Mouse (Mus musculus): Measurements from ENCODE around the gene Onecut3.
A peak's percentile ranks its signal among the peaks of the same experiment; 100 is the strongest.

Onecut3 gene

DNA sequence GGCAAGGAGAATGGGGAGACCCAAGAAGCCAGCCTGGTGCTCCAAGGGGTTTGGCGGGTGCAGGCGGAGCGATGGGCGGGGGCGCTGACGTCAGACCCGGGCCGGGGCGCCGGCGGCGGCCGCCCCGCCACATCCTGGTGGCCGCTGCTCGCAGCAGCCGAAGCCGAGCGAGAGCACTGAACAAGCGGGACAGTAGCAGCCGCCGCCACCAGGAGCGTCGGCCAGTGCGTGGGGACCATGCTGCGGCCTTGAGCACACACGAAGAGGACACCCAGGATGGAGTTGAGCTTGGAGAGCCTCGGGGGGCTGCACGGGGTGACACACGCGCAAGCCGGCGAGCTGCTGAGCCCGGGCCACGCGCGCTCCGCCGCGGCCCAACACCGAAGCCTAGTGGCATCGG, at the start of gene Onecut3:
Gene Onecut3 (plus strand): TSS at position 104 of the 400 bp plus-strand sequence.
- DNase-seq, result peak in 1 of 2 experiments; percentile 29

DNA sequence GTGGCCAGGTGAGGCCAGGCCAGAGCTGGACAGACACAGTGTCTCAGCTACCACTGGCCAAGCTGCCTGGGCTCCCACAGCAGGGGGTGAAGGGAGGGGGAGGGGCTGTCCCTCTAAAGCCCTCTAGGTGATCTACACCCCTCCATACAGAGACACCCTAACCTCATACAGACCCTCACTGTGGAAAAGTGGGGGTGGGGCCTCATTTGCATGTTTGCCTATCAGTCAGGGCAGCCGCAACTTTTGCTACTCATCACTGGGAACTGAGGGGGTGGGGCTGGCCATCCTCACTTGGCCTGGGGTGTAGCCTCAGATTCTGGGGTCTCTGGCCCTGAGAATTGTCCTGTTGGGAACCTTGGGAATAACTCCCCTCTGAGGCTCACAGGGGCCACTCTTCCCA, 49.6 kb upstream of the Onecut3 start:
- no peak for DNase-seq

DNA sequence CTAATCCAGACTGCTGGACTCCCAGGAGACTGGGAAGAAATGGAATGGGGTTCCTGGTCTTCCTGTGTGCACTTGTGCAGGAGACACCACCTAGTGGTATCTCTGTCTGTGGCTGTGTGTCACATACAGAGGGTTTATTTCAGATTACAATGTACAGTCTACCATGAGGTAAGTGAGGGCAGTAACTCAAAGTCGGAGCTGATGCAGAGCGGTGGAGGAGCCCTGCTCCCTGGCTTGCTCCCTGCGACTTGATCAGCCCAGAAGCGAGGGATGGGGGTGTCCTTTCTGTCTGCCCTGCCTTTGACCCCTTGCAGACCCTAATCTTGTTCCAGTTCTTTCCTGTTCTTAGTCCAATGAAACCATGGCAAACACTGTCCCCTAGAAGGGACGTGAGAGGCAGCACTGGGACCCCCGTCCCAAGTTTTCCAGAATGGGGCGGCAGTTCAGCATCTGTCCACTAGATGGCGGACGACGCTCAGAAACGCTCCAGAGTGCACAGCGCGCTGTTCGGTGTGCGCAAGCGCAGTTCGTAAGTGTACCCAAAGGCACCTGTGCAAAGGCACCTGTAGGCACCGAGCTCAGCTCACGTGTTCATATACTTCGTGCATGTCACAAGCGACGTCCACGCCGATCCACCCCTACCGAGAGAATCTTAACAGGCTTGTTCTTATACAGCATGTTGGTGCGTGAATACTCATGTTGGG, 48.6 kb upstream of the Onecut3 start:
- peak; percentile 59 to 74 for DNase-seq

DNA sequence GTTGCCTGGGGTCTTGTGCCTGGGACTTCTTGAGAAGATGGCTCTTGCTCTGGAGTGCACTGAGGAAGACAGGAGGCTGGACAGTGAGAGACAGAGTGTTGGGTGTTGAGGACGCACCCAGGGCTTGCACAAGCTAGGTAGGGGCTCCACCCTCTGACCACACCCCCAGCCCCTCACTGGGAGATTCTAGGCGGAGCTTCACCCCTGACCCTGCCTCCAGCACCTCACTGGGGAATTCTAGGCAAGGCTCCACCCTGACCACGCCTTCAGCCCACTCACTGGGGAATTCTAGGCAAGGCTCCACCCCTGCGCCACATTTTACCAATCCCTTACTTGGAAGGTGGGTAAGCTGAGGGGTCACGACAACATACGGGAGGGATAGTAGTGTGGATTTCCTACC, 44.0 kb upstream of the Onecut3 start:
- DNase-seq, result no peak

DNA sequence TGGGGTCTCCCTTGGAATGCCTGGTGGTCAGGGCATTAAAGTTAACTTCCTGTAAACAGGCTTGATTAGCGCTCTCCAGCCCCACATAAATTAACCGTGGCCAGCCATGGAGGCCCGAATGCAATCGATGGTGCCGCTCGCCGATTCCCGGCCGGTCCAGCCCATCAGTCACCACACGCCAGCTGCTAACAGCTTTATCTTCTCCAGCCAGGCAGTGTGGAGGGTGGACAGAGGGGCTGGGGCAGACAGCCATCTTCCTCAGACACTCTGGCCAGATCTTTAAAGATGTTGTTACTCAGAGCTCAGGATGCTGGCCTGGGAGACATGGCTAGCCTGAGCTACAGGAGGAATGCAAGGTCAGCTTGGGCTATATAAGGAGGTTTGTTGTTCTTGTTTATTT, 41.0 kb upstream of the Onecut3 start:
- DNase-seq, result no peak

DNA sequence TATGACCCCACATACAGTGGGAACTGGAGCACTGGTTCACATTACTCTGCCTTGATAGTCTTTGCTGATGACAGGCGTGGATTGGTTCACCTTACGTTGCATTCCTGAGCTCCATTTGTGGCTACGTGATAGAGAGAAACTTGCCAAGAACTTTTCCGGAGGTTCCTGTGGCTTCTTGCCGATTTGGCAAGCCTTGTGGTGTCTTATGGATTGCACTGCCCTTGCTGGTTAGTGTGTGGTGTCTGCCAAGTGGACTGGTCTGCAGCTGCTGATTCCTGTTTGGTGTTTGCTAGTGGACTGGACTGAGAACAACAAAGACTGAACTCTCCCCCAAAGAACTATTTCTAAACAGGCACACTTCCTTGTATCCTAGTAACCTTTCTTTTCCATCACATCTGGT, 39.9 kb upstream of the Onecut3 start:
- DNase-seq, result no peak

DNA sequence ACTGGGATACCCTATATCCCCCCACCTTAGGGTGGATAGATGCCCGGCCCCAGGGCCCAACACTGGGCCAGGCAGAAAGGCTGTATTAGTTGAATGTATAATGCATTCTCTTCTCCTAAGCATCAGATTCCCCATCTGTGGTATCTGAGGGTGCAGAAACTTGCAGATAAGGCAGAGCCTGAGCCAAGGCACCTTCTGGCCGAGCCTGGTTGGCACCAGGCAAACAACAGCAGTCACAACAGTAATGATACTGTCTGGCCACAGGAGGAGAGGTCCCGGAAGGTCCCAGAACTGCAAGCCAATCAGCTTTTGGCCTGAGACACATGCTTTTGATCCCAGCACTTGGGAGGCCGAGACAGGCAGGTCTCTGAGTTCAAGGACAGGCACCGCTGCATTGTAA, 38.9 kb upstream of the Onecut3 start:
- no peak for DNase-seq

DNA sequence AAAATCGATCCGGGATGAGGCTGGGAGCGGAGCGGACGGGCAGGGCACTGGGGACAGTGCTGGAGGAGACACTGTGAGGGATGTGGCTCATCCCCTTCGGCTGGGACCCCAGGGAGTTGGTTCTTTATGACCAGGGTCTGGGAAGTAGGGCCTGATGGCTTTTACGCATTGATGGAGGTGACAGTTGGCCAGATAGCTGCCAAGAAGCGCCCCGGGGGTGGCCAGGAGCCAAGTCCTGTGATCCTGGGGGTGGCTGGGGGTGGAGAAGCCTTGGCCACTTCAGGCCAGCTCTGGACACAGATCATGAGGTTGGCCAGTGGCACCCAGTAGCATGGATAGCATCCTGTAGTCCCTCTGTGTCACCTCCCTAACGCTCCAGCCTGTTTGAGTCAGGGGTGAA, 35.4 kb upstream of the Onecut3 start:
- DNase-seq, result no peak

DNA sequence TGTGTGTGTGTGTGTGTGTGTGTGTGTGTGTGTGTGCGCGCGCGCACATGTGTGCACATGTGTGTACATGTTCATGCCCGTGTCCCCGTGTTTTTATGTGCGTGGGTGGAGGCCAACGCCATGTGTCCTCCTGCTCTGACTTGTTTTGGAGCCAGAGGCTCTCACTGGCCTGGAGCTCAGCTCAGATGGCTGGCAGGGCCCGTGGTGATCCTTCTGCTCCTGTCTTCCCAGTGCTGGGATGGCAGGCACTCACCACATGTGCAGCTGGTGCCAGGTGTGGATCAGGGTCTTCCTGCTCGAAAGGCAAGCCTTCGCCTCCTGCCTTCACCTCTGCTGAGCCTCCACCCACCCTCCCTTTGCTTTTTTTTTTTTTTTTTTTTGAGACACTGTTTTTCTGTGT, 35.0 kb upstream of the Onecut3 start:
- no peak for DNase-seq

DNA sequence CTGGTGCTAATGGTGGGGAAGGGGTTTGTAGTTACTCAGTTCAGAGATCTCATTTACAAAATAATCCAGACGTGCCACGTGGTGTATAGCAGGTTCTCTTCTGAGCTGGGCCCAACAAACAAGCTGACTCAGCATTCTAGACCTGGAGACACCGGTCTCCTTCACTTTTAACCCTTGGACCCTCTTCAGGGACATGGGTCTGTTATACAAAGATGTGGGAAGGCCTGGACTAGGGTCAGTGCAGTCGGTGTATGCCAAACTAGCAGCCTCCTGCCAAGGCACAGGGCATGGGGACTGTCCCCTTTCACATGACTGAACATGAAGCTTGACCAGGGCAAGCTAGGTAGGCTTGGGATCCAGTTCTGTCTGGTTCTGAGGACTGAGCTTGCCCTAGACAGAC, 34.3 kb upstream of the Onecut3 start:
- no peak for DNase-seq

DNA sequence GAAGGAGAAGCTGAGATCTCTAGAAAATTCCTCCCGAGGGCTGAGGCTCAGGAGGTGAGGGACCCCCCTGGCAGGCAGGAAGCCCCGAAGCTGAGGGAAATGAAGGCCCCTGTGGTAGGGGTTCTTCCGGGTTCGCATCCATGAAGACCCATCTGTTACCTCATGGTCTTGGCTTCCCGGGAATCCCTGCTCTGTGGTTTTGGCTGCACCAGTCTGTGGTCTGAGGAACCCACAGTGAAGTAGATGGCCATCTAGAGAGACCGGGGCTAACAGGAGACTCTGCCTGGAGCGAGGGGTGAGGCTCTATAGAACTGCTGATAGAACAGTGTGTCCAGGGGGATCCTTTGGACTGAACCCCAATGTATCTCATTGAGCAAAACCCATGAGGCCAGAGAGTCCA, 33.3 kb upstream of the Onecut3 start:
- no peak for DNase-seq

DNA sequence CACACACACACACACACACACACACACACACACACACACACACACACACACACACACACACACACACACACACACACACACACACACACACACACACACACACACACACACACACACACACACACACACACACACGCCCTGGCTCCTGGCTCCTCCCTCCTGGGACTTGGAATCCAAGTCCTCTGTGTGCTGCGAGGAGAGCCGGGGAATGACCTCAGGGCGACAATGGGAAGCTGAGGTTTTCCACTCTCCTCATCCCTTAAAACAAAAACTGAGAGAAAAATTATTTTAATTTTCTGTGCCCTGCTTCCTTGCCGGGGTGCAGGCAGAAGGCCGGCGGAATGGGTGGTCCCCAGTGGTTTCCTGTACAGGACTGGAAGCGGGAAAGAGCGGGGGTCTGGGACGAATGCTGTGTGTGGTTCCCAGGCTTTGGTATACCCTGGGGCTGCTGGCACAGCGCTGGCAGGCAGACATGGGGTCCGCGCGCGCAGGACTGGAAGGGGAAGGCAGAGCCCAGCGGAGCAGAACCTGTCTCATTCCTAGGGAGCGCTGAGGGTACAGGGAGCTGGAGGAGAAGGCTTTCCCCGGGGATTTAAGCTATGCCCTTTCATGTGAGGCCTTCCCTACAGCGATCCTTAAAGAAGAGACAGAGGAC, 30.1 kb upstream of the Onecut3 start:
- DNase-seq, result no peak

DNA sequence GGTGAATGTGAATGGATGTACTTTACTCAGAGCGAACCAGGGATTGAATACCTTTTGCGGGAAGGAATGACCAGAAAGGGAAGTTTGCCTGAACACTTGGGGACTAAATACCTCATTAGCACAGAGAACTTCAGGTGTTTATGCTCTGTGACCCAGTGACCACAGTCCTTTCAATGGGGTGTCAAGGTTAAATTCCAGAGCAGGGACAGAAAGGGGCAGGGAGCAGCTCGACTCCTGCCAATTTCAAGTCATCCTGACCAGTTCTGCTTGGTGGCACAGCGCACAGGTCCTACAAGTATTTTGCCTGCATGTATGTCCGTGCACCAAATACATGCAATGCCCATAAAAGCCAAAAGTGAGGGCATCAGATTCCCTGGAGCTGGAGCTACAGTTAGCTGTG, 29.6 kb upstream of the Onecut3 start:
- DNase-seq, result no peak

DNA sequence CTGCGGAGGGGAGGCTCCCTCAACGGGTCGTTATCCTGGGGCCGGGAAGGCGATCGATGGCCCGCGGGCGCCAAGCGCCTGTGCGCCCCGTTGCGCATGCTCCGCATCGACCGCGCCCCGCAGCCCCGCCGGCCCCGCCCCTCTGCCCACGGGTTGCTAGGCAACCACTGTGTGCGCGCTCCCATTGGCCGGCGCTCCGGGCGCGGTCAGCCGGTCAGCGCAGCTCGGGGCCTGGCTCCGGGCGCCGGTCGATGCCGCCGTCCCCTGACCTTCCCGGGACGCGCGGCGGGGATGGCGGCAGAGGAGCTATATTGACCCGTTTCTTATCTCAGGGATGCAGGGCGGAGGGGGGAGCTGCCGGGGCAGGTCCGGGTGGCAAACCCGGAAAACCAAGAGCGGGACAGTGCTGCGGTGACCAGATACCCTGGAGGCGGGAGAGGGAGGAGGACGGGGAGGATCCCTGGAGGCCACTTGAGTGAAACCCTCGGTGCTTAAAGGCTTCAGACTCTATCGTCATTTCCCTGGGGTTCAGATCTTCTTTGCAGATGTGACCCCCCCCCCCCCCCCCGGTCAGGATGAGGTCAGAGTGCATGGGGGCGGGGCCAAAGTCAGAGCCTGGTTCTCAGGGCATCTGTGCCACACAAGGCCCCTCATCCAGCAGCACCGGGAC, 19.2 kb upstream of the Onecut3 start:
- peak; percentile 66 to 68 for DNase-seq

DNA sequence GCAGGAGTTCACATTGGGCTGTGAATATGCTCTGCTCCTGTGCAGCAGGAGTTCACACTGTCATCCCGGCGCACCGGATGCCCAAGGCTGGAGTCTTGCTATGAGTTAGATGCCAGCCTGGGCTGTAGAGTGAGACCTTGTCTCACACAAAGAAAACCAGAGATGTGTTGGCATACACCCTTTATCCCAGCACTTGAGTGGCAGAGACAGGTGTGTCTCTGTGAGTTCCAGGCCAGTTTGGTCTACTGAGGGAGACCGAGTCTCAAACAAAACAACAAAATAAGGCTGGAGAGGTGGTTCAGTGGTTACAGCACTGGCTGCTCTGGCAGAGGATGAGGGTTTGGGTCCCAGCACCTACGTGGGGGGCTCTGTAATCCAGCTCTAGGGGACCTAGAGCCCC, 16.1 kb upstream of the Onecut3 start:
- DNase-seq, result no peak

DNA sequence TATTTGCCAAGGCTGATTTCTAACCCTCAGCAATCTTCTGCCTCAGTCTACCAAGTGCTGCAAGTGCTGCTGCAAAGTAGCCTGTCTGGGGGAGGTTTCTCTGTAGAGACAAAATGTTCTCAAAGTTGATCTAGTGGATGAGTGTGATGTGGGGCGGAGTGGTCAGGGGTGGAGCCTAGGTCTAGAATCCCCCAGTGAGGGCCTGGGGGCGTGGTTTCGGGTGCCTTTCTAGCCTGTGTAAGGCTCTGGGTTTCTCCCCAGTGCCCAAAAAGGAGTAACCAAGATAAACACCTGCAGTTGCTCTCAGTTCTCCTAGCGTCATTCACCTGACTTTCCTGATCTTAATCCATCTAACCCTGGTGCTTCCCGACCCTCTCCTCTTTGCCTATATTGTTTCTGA, 13.6 kb upstream of the Onecut3 start:
- no peak for DNase-seq

DNA sequence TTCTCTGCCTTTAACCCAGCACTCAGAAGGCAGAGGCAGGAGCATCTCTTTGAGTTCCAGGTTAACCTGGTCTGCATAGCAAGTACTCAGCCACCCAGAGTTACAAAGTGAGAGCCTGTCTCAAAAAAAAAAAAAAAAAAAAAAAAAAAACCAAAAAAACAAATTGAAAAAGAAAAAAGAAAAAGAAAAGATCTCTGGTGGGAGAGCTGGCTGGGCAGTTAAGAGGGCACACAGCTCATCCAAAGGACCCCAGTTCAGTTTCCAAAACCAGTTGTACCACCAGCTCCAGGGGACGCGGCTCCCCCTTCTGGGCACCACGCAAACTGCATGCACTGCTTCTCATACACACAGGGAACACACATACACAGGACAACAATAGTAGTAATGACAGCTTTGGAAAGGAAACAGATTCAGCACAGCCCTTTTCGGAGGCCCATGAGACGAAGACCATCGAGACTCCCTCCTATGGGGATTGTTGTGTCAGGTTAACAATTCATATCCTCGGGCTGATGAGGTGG, 7.7 kb upstream of the Onecut3 start:
- no peak for DNase-seq

DNA sequence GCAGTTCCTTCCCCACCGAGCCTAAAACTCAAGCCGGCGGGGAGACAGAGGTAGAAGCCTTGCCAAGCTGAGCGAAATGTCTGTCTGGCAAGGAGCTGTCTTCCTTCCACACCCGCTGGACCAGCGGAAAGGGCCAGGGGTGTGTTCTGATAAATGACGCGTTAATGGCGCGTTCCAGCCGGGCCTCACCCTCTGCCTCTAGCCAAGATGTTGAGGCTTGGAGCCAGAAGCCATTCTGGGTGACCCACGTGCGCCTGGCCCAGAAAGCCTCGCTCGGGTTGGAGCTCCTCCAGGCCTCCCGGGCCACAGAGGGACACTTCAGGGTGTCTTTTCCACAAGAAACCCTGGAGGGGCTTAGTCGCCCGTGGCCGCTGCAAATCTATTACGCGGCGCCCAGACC, 4.6 kb upstream of the Onecut3 start:
- DNase-seq, result no peak

DNA sequence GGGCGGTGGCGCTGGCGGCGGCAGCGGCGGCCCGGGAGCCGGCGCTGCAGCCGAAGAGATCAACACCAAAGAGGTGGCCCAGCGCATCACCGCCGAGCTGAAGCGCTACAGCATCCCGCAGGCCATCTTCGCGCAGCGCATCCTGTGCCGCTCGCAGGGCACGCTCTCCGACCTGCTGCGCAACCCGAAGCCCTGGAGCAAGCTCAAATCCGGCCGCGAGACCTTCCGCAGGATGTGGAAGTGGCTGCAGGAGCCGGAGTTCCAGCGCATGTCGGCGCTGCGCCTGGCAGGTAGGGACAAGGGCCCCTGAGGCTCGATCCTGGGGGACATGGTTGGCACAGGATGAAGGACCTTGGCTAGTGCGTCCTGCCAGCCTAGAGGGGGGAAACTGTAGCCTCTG, 1.3 kb downstream of the Onecut3 start:
- DNase-seq, result no peak

DNA sequence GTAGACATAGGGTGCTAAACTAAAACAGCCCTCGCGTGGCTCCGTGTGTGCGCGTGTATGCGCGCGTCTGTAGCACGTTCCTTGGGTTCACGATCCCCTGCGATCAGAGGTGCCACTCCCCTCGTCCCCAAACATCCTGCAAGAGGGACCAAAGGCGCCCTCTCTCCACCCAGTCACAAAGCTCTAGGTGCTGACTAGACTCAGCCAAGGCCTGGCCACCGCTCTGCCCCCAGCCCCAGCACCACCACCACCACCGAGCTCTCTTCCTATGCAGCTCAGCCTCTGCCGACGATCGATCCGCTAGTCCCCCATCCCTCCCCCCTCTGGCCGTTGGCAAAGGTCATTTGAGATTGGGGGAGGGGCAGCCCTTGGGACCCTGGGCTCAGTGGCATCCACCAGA, 1.8 kb downstream of the Onecut3 start:
- DNase-seq, result no peak

DNA sequence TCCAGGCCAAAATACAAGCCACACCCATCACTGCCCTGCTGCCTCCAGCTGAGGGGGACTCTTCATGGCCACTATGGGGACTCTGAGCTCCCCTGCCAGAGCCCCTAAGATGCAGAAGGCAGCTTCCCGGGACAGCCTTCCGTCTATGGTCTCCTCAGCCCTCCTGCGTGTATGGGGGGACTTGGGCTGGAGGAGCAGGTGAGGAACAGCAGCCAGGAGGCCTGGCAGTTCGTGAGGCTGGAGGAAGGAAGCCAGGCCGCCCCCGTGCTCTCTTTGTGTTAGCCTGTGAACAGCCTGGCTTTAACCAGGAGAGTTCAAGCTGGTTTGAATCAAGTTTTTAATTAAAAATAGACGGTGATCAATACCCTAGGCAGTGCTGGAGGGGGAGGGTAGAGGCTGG, 7.7 kb downstream of the Onecut3 start:
- DNase-seq, result no peak

DNA sequence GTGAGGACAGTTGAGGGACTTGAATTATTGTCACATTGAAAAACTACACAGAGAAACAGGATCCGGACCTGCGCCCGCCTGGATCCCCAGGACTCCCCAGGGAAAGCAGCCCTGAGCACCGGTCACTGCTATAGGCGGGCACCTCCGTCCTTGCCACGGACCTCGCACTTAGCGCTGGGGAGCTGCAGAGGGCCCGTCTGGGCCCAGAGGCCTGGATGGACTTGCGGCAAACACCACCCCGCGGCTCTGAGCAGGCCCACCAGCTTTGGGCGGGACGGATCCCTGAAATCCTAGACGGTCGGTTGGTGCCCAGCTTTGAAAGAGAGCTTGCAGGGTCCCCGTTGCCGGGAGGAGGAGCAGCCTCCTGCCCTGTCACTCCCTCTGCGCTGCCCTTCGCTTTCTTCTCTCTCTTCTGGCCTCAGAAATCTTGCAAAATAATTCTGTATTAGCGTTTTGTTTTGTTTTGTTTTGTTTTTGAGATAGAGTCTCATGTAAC, 8.2 kb downstream of the Onecut3 start:
- DNase-seq, result no peak

DNA sequence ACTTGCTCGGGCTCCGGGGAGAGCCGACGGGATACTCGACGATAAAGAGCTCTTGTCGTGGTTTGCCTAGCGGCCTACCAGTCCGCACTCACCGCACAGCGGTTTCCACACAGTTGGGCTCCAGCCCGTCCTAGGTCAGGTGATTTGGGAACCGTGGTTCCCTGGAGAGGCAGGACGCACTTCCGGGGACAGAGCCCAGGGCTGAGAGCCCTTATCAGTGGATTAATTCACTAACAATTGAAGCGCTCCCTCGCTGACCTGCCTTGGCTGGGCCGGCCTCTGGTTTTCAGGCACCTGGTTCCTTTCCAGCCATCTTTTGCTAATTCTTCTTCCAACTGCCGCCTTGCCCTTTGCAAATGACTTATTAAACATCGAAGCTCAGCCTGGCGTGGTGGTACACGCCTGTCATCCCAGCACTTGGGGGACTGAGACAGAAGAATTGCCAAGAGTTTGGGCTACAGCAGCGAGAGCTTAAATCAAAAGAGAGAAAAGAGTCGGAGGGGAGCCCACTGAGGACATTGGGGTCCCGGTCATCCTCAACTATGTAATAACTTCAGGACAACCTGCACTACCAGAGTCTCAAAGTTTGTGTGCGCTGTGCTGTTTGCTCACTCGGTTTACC, 9.1 kb downstream of the Onecut3 start:
- no peak for DNase-seq

Measured in thymus, adult 18-20 months (tissue).